Mouse (Mus musculus): ENCODE results near the gene Cnpy3. TPM values are rescaled to one million over a fixed set of nuclear protein-coding genes. Genes with fewer than 3 reads are reported as not detected.

Cnpy3 gene
- polyA plus RNA-seq, 1 experiment from 2014 or later, result 59.9 TPM

DNA sequence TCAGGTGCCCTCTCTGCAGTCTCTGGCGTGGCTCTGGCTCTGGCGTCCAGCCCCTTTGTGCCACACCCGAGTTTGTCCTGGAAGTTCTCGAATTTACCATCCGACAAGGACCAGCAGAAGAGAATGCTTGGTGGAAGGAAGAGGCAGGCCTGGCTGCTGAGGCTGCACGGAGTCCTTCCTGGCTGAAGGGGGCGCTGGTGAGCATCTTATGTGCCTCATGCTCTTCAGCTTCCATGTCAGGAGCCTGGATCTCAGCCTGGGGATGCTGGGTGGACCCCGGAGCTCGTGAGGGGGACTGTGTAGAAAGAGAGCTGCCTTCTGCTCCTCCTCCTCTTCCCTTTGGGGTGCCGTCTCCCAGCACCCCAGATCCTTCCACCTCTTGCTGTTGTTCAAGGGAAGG is 15.9 kb downstream of the Cnpy3 start:
- no peak overlapping the region for H3K9ac ChIP-seq (ENCODE audit: low read depth, low read length)
- no peaks in the 10 kb centered on the region for H3K9me3 ChIP-seq (replicated peaks; ENCODE audit: low read length)
- no peaks in the 10 kb centered on the region for H3K4me1 ChIP-seq (replicated peaks; ENCODE audit: insufficient read depth, low read length)
- DNase-seq (ENCODE audit: low spot score), result no peak
- no peak overlapping the region for H3K4me2 ChIP-seq (ENCODE audit: low read length)
- WGBS, result 58% methylated on average over 9 of the region's 10 CpGs
- no peak overlapping the region for H3K27ac ChIP-seq
- ATAC-seq (replicated peaks; ENCODE audit: low FRiP score, low read depth), result no peak
- peaks cover 23% of the 10 kb centered on the region for H3K36me3 ChIP-seq (ENCODE audit: insufficient read depth, low read length)
- no peak overlapping the region for H3K4me3 ChIP-seq (replicated peaks; ENCODE audit: low read depth, low read length)
- H3K27me3 ChIP-seq (ENCODE audit: insufficient read depth, low read length), result no peaks in the 10 kb centered on the region
- peak; percentile 61 for TF ChIP-seq CTCF (IDR thresholded peaks at IDR 0.05; ENCODE audit: low read depth)

DNA sequence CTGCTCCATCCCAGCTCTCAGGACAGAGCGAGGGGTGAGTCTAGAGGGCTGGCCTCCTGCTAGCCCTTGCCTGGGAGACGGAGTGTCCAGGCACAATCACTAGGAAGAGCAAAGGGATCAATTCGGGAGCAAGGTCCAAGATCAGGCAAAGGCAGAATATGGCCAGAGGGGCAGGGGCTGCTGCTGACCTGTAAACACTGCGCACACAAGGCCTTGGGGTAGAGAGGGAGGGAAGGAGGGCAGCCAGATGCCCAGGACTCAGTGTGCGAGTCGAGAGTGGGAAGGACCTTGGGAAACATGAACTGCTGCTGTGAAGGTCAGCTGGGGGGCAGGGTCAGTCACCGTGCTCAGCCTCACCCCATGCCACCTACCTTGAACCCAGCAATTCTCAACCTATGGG is 16.7 kb downstream of the Cnpy3 start:
- no peak for TF ChIP-seq CTCF (IDR thresholded peaks at IDR 0.05; ENCODE audit: low read depth)
- H3K27ac ChIP-seq, result no peak overlapping the region
- no peaks in the 10 kb centered on the region for H3K9me3 ChIP-seq (replicated peaks; ENCODE audit: low read length)
- ATAC-seq (replicated peaks; ENCODE audit: low FRiP score, low read depth) (0 out of 2 replicates have a peak, but pooled peaks have one; percentile 19), DNase-seq (ENCODE audit: low spot score) (no peak)
- peaks cover 23% of the 10 kb centered on the region for H3K36me3 ChIP-seq (ENCODE audit: insufficient read depth, low read length)
- no peak overlapping the region for H3K4me2 ChIP-seq (ENCODE audit: low read length)
- H3K9ac ChIP-seq (ENCODE audit: low read depth, low read length), result no peak overlapping the region
- H3K4me3 ChIP-seq (replicated peaks; ENCODE audit: low read depth, low read length), result no peak overlapping the region
- 83% methylated on average over 7 of the region's 7 CpGs for WGBS
- no peaks in the 10 kb centered on the region for H3K4me1 ChIP-seq (replicated peaks; ENCODE audit: insufficient read depth, low read length)
- no peaks in the 10 kb centered on the region for H3K27me3 ChIP-seq (ENCODE audit: insufficient read depth, low read length)

DNA sequence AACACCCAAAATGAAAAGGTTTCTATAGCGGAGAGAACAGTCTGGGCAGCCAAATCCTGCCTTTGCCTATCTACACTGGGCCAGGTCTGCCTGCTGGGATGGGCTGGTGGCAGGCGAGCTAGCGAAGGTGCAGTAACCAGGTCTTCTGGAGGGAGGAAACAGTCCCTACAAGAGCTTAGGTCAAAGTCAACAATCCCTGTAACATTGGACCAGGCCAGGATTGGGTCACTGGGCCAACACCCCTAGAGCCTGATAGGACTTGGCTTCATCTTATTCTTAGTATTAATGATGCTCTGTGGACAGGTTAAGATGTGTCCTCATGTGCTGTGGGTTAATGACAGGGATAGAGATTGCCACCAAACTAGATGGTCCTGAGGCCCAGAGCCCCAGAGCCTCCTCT is 18.0 kb downstream of the Cnpy3 start:
- Histone ChIP-seq H3K4me2 (ENCODE audit: low read length) (no peak overlapping the region), H3K4me3 (replicated peaks; ENCODE audit: low read depth, low read length) (no peak overlapping the region), H3K9ac (ENCODE audit: low read depth, low read length) (no peak overlapping the region), H3K9me3 (replicated peaks; ENCODE audit: low read length) (no peaks in the 10 kb centered on the region), H3K27me3 (ENCODE audit: insufficient read depth, low read length) (no peaks in the 10 kb centered on the region), H3K4me1 (replicated peaks; ENCODE audit: insufficient read depth, low read length) (no peaks in the 10 kb centered on the region), H3K27ac (no peak overlapping the region), H3K36me3 (ENCODE audit: insufficient read depth, low read length) (peaks cover 23% of the 10 kb centered on the region)
- DNase-seq (ENCODE audit: low spot score) (no peak), ATAC-seq (replicated peaks; ENCODE audit: low FRiP score, low read depth) (no peak)
- TF ChIP-seq CTCF (IDR thresholded peaks at IDR 0.05; ENCODE audit: low read depth), result no peak
- 96% methylated on average over 3 of the region's 3 CpGs for WGBS

DNA sequence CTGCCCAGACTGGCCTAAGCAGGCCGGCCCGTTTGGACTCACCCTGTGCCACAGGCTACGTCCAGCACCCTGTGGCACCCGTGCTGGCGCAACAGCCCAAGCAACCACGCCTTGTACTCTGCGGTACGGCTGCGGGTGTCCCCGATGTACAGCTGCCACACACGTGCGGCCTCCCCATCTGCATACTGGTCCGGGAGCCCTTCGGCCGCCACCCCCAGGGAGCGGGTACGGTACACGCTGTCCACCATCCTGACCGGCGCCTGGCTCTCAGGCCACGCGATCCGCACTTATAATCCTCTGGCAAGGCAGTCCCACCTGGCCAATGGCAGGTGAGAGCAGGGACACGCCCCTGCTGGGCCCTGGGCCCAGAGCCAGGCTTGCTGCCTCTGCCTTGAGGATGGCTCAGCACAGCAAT is 23.1 kb downstream of the Cnpy3 start, which contains the start of gene Gnmt:
Gene Gnmt, minus strand, starts transcription at position 265 of the 415 bp plus-strand sequence.
- DNase-seq (ENCODE audit: low spot score) (no peak), ATAC-seq (replicated peaks; ENCODE audit: low FRiP score, low read depth) (peak; percentile 82)
- peak within 1 kb of the TSS; percentile 31; the same call in 1 of the 2 replicates for H3K9ac ChIP-seq (ENCODE audit: low read depth, low read length)
- no peaks in the 10 kb centered on the region for H3K4me1 ChIP-seq (replicated peaks; ENCODE audit: insufficient read depth, low read length)
- H3K4me2 ChIP-seq (ENCODE audit: low read length), result peak within 1 kb of the TSS; percentile 46
- H3K9me3 ChIP-seq (replicated peaks; ENCODE audit: low read length), result no peaks in the 10 kb centered on the region
- H3K27me3 ChIP-seq (ENCODE audit: insufficient read depth, low read length), result no peaks in the 10 kb centered on the region
- H3K27ac ChIP-seq, result peak within 1 kb of the TSS; percentile 34; the same call in 1 of the 2 replicates
- TF ChIP-seq CTCF (IDR thresholded peaks at IDR 0.05; ENCODE audit: low read depth), result no peak
- H3K36me3 ChIP-seq (ENCODE audit: insufficient read depth, low read length), result 0 out of 2 replicates have a peak, but pooled peaks cover 4% of the 10 kb centered on the region
- WGBS, result 14% methylated on average over 24 of the region's 24 CpGs
- H3K4me3 ChIP-seq (replicated peaks; ENCODE audit: low read depth, low read length), result no peak within 1 kb of the TSS

DNA sequence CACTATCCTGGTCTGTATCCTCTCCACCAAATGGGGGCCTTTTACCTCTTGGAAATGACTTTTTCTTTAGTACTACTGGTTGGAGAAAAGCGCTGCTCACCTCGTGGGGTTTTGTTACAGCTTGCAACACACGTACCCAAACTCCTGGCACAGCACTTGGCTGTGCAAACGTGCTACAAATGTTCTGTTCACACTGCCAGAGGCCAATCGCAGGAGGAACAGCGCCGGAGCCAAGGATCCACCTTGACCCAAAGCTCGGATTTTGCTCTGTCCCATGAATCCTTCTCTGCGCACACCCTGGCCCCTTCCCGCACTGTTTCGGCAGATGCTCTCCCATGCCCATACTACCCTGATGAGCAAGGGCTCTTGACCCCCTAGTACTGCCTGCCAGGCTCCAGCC is 23.5 kb downstream of the Cnpy3 start:
- H3K9ac ChIP-seq (ENCODE audit: low read depth, low read length), result peak overlapping the region; percentile 31; the same call in 1 of the 2 replicates
- H3K36me3 ChIP-seq (ENCODE audit: insufficient read depth, low read length), result peaks cover 8% of the 10 kb centered on the region; the same call in 1 of the 2 replicates
- DNase-seq (ENCODE audit: low spot score) (no peak), ATAC-seq (replicated peaks; ENCODE audit: low FRiP score, low read depth) (no peak)
- WGBS, result 52% methylated on average over 11 of the region's 11 CpGs
- H3K9me3 ChIP-seq (replicated peaks; ENCODE audit: low read length), result no peaks in the 10 kb centered on the region
- no peaks in the 10 kb centered on the region for H3K4me1 ChIP-seq (replicated peaks; ENCODE audit: insufficient read depth, low read length)
- no peak overlapping the region for H3K4me3 ChIP-seq (replicated peaks; ENCODE audit: low read depth, low read length)
- peak overlapping the region; percentile 34; the same call in 1 of the 2 replicates for H3K27ac ChIP-seq
- no peak for TF ChIP-seq CTCF (IDR thresholded peaks at IDR 0.05; ENCODE audit: low read depth)
- H3K27me3 ChIP-seq (ENCODE audit: insufficient read depth, low read length), result no peaks in the 10 kb centered on the region
- H3K4me2 ChIP-seq (ENCODE audit: low read length), result peak overlapping the region; percentile 46

DNA sequence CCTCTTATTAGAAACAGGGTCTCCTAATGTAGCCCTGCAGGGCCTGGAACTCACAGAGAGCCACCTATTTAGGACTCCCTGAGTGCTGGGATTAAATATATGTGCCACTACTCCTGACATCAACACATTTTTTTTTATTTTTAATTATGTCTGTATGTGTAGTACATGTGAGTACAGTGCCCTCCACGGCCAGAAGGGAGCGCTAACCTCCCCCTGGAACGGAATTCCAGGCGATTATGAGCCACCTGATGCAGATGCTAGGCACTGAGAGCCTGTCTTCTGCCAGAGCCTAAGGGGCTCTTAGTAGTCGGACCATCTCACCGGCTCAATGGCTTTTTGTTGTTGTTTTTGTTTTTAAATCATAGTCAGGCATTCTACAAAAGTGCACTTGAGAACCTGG is 24.0 kb downstream of the Cnpy3 start:
- Histone ChIP-seq H3K9me3 (replicated peaks; ENCODE audit: low read length) (no peaks in the 10 kb centered on the region), H3K27ac (no peak overlapping the region), H3K4me1 (replicated peaks; ENCODE audit: insufficient read depth, low read length) (no peaks in the 10 kb centered on the region), H3K9ac (ENCODE audit: low read depth, low read length) (no peak overlapping the region), H3K4me2 (ENCODE audit: low read length) (no peak overlapping the region), H3K36me3 (ENCODE audit: insufficient read depth, low read length) (peaks cover 12% of the 10 kb centered on the region; the same call in 1 of the 2 replicates), H3K4me3 (replicated peaks; ENCODE audit: low read depth, low read length) (no peak overlapping the region), H3K27me3 (ENCODE audit: insufficient read depth, low read length) (no peaks in the 10 kb centered on the region)
- peak; percentile 50 for TF ChIP-seq CTCF (IDR thresholded peaks at IDR 0.05; ENCODE audit: low read depth)
- DNase-seq (ENCODE audit: low spot score) (no peak), ATAC-seq (replicated peaks; ENCODE audit: low FRiP score, low read depth) (no peak)
- 47% methylated on average over 6 of the region's 6 CpGs for WGBS

DNA sequence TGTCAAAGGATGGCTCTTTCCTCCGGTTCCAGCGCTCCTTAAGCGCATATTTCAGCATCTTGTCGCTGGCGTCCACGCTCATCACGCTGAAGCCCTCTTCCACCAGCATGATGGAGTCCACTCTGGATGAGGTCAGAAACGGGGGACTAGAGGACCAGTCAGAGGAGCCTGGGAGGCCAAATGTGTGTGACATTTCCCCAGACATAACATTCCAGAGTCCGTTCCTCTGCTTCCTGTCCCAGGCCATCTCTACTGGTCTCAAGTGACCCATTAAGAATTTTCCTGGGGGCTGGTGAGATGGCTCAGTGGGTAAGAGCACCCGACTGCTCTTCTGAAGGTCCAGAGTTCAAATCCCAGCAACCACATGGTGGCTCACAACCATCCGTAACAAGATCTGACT is 24.7 kb downstream of the Cnpy3 start:
- H3K4me3 ChIP-seq (replicated peaks; ENCODE audit: low read depth, low read length), result no peak overlapping the region
- no peak overlapping the region for H3K27ac ChIP-seq
- H3K9ac ChIP-seq (ENCODE audit: low read depth, low read length), result no peak overlapping the region
- ATAC-seq (replicated peaks; ENCODE audit: low FRiP score, low read depth) (no peak), DNase-seq (ENCODE audit: low spot score) (no peak)
- TF ChIP-seq CTCF (IDR thresholded peaks at IDR 0.05; ENCODE audit: low read depth), result no peak
- 87% methylated on average over 11 of the region's 11 CpGs for WGBS
- no peaks in the 10 kb centered on the region for H3K9me3 ChIP-seq (replicated peaks; ENCODE audit: low read length)
- no peak overlapping the region for H3K4me2 ChIP-seq (ENCODE audit: low read length)
- no peaks in the 10 kb centered on the region for H3K4me1 ChIP-seq (replicated peaks; ENCODE audit: insufficient read depth, low read length)
- no peaks in the 10 kb centered on the region for H3K27me3 ChIP-seq (ENCODE audit: insufficient read depth, low read length)
- peaks cover 15% of the 10 kb centered on the region; the same call in 1 of the 2 replicates for H3K36me3 ChIP-seq (ENCODE audit: insufficient read depth, low read length)

Measured in kidney, postnatal 0 days (tissue).